8 mouse cellular contexts compared by ENCODE assay signal in the genomic region with DNA sequence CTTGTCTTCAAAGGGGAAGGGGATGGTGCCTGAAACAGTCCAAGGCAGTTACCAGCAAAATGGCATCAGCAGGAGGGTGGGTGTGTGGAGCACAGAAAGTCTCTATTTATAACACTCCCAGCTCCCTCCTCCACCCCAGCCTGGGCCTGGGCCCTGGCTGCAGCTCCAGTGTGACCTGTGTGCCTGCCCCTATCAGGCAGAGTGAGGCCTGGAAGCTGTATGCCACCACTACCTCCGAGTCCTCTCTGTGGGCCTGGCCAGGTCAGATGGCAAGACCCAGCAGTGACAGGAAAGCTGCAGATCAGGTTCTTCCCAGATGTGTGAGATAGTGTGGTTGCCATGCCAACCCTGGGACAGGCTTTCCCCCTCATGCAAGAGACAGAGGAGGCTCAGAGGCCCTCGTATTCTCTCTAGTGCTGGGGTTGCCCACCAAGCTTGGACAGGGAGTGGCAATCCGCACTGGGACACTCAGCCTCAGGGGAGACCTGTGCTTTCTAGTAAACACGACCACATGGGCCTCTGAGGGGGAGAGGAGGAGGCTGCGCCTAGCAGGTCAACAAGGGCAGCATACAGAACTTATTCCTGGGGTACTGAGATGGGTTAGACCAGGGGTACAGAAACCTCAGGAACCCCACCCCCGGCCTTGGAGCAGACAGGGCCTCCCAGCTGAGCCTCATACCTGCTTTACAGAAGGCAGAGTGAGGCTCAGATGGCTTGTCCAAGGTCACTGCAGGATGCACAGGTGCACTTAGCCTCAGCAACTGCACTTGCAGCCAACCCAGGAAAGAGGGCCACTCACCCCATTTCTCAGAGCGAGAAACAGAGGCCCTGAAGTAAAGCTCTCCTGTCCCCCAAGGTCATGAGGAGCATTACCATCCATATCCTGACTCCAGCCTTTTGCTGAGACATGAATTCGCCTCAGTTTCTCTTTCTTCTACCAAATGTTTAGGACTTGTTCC. TPM values are rescaled to one million over a fixed set of nuclear protein-coding genes. Genes with fewer than 3 reads are reported as not detected.
DNase-seq lines count a peak whose midpoint lies in the region; ATAC-seq lines count a peak whose summit lies in the region.

No protein-coding gene starts in this region.

- in situ Hi-C loops in ES-E14 (cut with MboI; ENCODE audit: low sequenced_read_pairs in 2 of 2, unreplicated experiment in 2 of 2) = no loop called here

- H3K4me3 ChIP-seq in kidney, embryonic 16.5 days (ENCODE audit: low read length) = peak overlapping the region; percentile 62
- peak overlapping the region; percentile 82 to 88 for H3K4me3 ChIP-seq in ES-E14 (ENCODE audit: insufficient read depth in 1 of 2, low read depth in 1 of 2, low read length in 2 of 2, poor library complexity in 1 of 2, severe bottlenecking in 1 of 2)
- peak overlapping the region; percentile 75 for H3K4me3 ChIP-seq in embryonic facial prominence, embryonic 11.5 days (ENCODE audit: low read depth, low read length)
- H3K4me3 ChIP-seq in hindbrain, embryonic 12.5 days = peak overlapping the region; percentile 51
- peak overlapping the region; percentile 60 for H3K4me3 ChIP-seq in midbrain, embryonic 12.5 days

- H3K4me2 ChIP-seq in kidney, embryonic 16.5 days (replicated peaks; ENCODE audit: low read depth, low read length) = peak overlapping the region; percentile 88
- peak overlapping the region; percentile 87 for H3K4me2 ChIP-seq in embryonic facial prominence, embryonic 11.5 days (ENCODE audit: low read depth, low read length)
- peak overlapping the region; percentile 78 for H3K4me2 ChIP-seq in hindbrain, embryonic 12.5 days (replicated peaks)
- peak overlapping the region; percentile 93 for H3K4me2 ChIP-seq in midbrain, embryonic 12.5 days (replicated peaks)

- WGBS in kidney, embryonic 16.5 days = 38% methylated on average over 8 of the region's 8 CpGs
- WGBS in embryonic facial prominence, embryonic 11.5 days = 50% methylated on average over 8 of the region's 8 CpGs
- 54% methylated on average over 8 of the region's 8 CpGs for WGBS in hindbrain, embryonic 12.5 days
- 63% methylated on average over 8 of the region's 8 CpGs for WGBS in midbrain, embryonic 12.5 days

- no peaks in the 10 kb centered on the region for H3K27me3 ChIP-seq in kidney, embryonic 16.5 days (ENCODE audit: insufficient read depth, low read length)
- H3K27me3 ChIP-seq in embryonic facial prominence, embryonic 11.5 days (ENCODE audit: control insufficient read depth, insufficient read depth, low read length) = no peaks in the 10 kb centered on the region
- H3K27me3 ChIP-seq in hindbrain, embryonic 12.5 days = no peaks in the 10 kb centered on the region
- no peaks in the 10 kb centered on the region for H3K27me3 ChIP-seq in midbrain, embryonic 12.5 days

- no peaks in the 10 kb centered on the region for H3K9me3 ChIP-seq in kidney, embryonic 16.5 days (ENCODE audit: low read length)
- no peaks in the 10 kb centered on the region for H3K9me3 ChIP-seq in ES-E14 (ENCODE audit: control insufficient read depth, insufficient read depth, low read depth, low read length)
- no peaks in the 10 kb centered on the region for H3K9me3 ChIP-seq in embryonic facial prominence, embryonic 11.5 days (replicated peaks; ENCODE audit: control insufficient read depth, low read length)
- no peaks in the 10 kb centered on the region for H3K9me3 ChIP-seq in hindbrain, embryonic 12.5 days (replicated peaks)
- no peaks in the 10 kb centered on the region for H3K9me3 ChIP-seq in midbrain, embryonic 12.5 days

- 0 out of 2 replicates have a peak, but pooled peaks have one; percentile 7 for ATAC-seq in kidney, embryonic 16.5 days (ENCODE audit: low FRiP score, low TSS enrichment)
- ATAC-seq in embryonic facial prominence, embryonic 11.5 days (replicated peaks; ENCODE audit: insufficient number of reproducible peaks, low FRiP score, low TSS enrichment, low read depth) = no peak
- ATAC-seq in hindbrain, embryonic 12.5 days (ENCODE audit: low FRiP score) = no peak
- ATAC-seq in midbrain, embryonic 12.5 days (ENCODE audit: low FRiP score, low read depth) = no peak

- peaks cover 10% of the 10 kb centered on the region; the same call in 1 of the 2 replicates for H3K36me3 ChIP-seq in kidney, embryonic 16.5 days (ENCODE audit: insufficient read depth, low read length)
- peaks cover 5% of the 10 kb centered on the region; the same call in 1 of the 2 replicates for H3K36me3 ChIP-seq in ES-E14 (ENCODE audit: control insufficient read depth, insufficient read depth, low read length, poor library complexity, severe bottlenecking)
- no peaks in the 10 kb centered on the region for H3K36me3 ChIP-seq in embryonic facial prominence, embryonic 11.5 days (replicated peaks; ENCODE audit: control insufficient read depth, insufficient read depth, low read depth, low read length)
- H3K36me3 ChIP-seq in hindbrain, embryonic 12.5 days = peaks cover 19% of the 10 kb centered on the region
- H3K36me3 ChIP-seq in midbrain, embryonic 12.5 days = peaks cover 23% of the 10 kb centered on the region

- peak overlapping the region; percentile 57 for H3K27ac ChIP-seq in kidney, embryonic 16.5 days (ENCODE audit: low read length)
- H3K27ac ChIP-seq in ES-E14 (ENCODE audit: insufficient read depth, low read depth, low read length, poor library complexity, severe bottlenecking) = no peak overlapping the region
- H3K27ac ChIP-seq in embryonic facial prominence, embryonic 11.5 days (replicated peaks; ENCODE audit: low read depth, low read length) = no peak overlapping the region
- no peak overlapping the region for H3K27ac ChIP-seq in hindbrain, embryonic 12.5 days
- H3K27ac ChIP-seq in midbrain, embryonic 12.5 days (replicated peaks) = peak overlapping the region; percentile 30; the same call in 1 of the 2 replicates

- peak overlapping the region; percentile 71 for H3K9ac ChIP-seq in kidney, embryonic 16.5 days (replicated peaks; ENCODE audit: low read length)
- H3K9ac ChIP-seq in ES-E14 (ENCODE audit: insufficient read depth, low read depth, low read length, poor library complexity, severe bottlenecking) = peak overlapping the region; percentile 83
- H3K9ac ChIP-seq in embryonic facial prominence, embryonic 11.5 days (replicated peaks; ENCODE audit: low read length) = peak overlapping the region; percentile 18
- peak overlapping the region; percentile 80 for H3K9ac ChIP-seq in hindbrain, embryonic 12.5 days
- H3K9ac ChIP-seq in midbrain, embryonic 12.5 days (replicated peaks) = peak overlapping the region; percentile 80

- no peak for DNase-seq in kidney, adult 9 months
- no peak for DNase-seq in ES-E14 (ENCODE audit: low read depth, low spot score)
- peak; percentile 38 for DNase-seq in embryonic facial prominence, embryonic 11.5 days (ENCODE audit: low spot score)
- no peak for DNase-seq in retina, postnatal 1 day
- no peak for DNase-seq in gastrocnemius, postnatal 10 days

- peaks cover 19% of the 10 kb centered on the region for H3K4me1 ChIP-seq in kidney, embryonic 16.5 days (ENCODE audit: insufficient read depth, low read length)
- H3K4me1 ChIP-seq in ES-E14 (ENCODE audit: control insufficient read depth in 2 of 2, insufficient read depth in 2 of 2, low read length in 2 of 2, poor library complexity in 1 of 2) = peaks cover 0 to 18% of the 10 kb centered on the region in 2 experiments; a peak in 2 of 4 replicates
- peaks cover 10% of the 10 kb centered on the region; the same call in 1 of the 2 replicates for H3K4me1 ChIP-seq in embryonic facial prominence, embryonic 11.5 days (ENCODE audit: control insufficient read depth, insufficient read depth, low read length)
- H3K4me1 ChIP-seq in hindbrain, embryonic 12.5 days = peaks cover 28% of the 10 kb centered on the region
- H3K4me1 ChIP-seq in midbrain, embryonic 12.5 days = peaks cover 16% of the 10 kb centered on the region

RNA-seq across cellular contexts. Expression of gene Sh3glb2, which starts 1.3 kb away (rescaled TPM):
- polyA plus RNA-seq in kidney, embryonic 16.5 days (2015; fragmentation: Nextera tagmentation; extraction: Ambion mirVana) = 100 and 102 TPM in 2 replicates
- 64.8 and 90.3 TPM in 2 replicates for total RNA-seq in ES-E14 (2012; rRNA removed)
- 41.6 and 50.0 TPM in 2 replicates for polyA plus RNA-seq in embryonic facial prominence, embryonic 11.5 days (2014; fragmentation: Nextera tagmentation; extraction: Ambion mirVana)
- 113 and 116 TPM in 2 replicates for polyA plus RNA-seq in hindbrain, embryonic 12.5 days (2016; fragmentation: Nextera tagmentation; extraction: Ambion mirVana)
- polyA plus RNA-seq in midbrain, embryonic 12.5 days (2016; fragmentation: Nextera tagmentation; extraction: Ambion mirVana) = 101 and 102 TPM in 2 replicates
- 10 to 100 TPM; 32.2 to 37.9 TPM for total RNA-seq in gastrocnemius, postnatal 10 days (2021)

RNA-seq across cellular contexts. Expression of gene Miga2, which starts 6.2 kb away (rescaled TPM):
- 32.0 and 34.9 TPM in 2 replicates for polyA plus RNA-seq in kidney, embryonic 16.5 days (2015; fragmentation: Nextera tagmentation; extraction: Ambion mirVana)
- total RNA-seq in ES-E14 (2012; rRNA removed) = 46.0 and 57.4 TPM in 2 replicates
- 15.6 and 18.0 TPM in 2 replicates for polyA plus RNA-seq in embryonic facial prominence, embryonic 11.5 days (2014; fragmentation: Nextera tagmentation; extraction: Ambion mirVana)
- polyA plus RNA-seq in hindbrain, embryonic 12.5 days (2016; fragmentation: Nextera tagmentation; extraction: Ambion mirVana) = 29.3 and 30.7 TPM in 2 replicates
- polyA plus RNA-seq in midbrain, embryonic 12.5 days (2016; fragmentation: Nextera tagmentation; extraction: Ambion mirVana) = 28.8 and 30.4 TPM in 2 replicates
- 10 to 100 TPM; 19.4 to 31.1 TPM for total RNA-seq in gastrocnemius, postnatal 10 days (2021)

RNA-seq across cellular contexts. Expression of gene Dolpp1, which starts 34.2 kb away (rescaled TPM):
- polyA plus RNA-seq in kidney, embryonic 16.5 days (2015; fragmentation: Nextera tagmentation; extraction: Ambion mirVana) = 44.2 and 46.8 TPM in 2 replicates
- 55.6 and 87.0 TPM in 2 replicates for total RNA-seq in ES-E14 (2012; rRNA removed)
- 29.1 and 33.4 TPM in 2 replicates for polyA plus RNA-seq in embryonic facial prominence, embryonic 11.5 days (2014; fragmentation: Nextera tagmentation; extraction: Ambion mirVana)
- polyA plus RNA-seq in hindbrain, embryonic 12.5 days (2016; fragmentation: Nextera tagmentation; extraction: Ambion mirVana) = 46.9 and 50.2 TPM in 2 replicates
- polyA plus RNA-seq in midbrain, embryonic 12.5 days (2016; fragmentation: Nextera tagmentation; extraction: Ambion mirVana) = 51.2 and 52.3 TPM in 2 replicates
- 10 to 100 TPM; 10.9 to 14.3 TPM for total RNA-seq in gastrocnemius, postnatal 10 days (2021)

RNA-seq across cellular contexts. Expression of gene Crat, which starts 57.8 kb away (rescaled TPM):
- polyA plus RNA-seq in kidney, embryonic 16.5 days (2015; fragmentation: Nextera tagmentation; extraction: Ambion mirVana) = 40.9 and 44.2 TPM in 2 replicates
- 5.3 and 5.8 TPM in 2 replicates for total RNA-seq in ES-E14 (2012; rRNA removed)
- 24.0 and 29.6 TPM in 2 replicates for polyA plus RNA-seq in embryonic facial prominence, embryonic 11.5 days (2014; fragmentation: Nextera tagmentation; extraction: Ambion mirVana)
- polyA plus RNA-seq in hindbrain, embryonic 12.5 days (2016; fragmentation: Nextera tagmentation; extraction: Ambion mirVana) = 23.9 and 26.8 TPM in 2 replicates
- 20.4 and 22.6 TPM in 2 replicates for polyA plus RNA-seq in midbrain, embryonic 12.5 days (2016; fragmentation: Nextera tagmentation; extraction: Ambion mirVana)
- 100 to 1,000 TPM; 228 to 262 TPM for total RNA-seq in gastrocnemius, postnatal 10 days (2021)

RNA-seq across cellular contexts. Expression of gene Ptpa, which starts 58.0 kb away (rescaled TPM):
- polyA plus RNA-seq in kidney, embryonic 16.5 days (2015; fragmentation: Nextera tagmentation; extraction: Ambion mirVana) = 184 and 191 TPM in 2 replicates
- 97.9 and 103 TPM in 2 replicates for total RNA-seq in ES-E14 (2012; rRNA removed)
- polyA plus RNA-seq in embryonic facial prominence, embryonic 11.5 days (2014; fragmentation: Nextera tagmentation; extraction: Ambion mirVana) = 53.7 and 62.4 TPM in 2 replicates
- polyA plus RNA-seq in hindbrain, embryonic 12.5 days (2016; fragmentation: Nextera tagmentation; extraction: Ambion mirVana) = 133 and 134 TPM in 2 replicates
- polyA plus RNA-seq in midbrain, embryonic 12.5 days (2016; fragmentation: Nextera tagmentation; extraction: Ambion mirVana) = 128 and 129 TPM in 2 replicates
- 100 to 1,000 TPM in 1 of 2 experiments, 10 to 100 TPM in 1; 95.1 to 101 TPM for total RNA-seq in gastrocnemius, postnatal 10 days (2021)

Comparison
In these comparisons a context has a peak if more than half of its experiments do, and no peak if none do; other contexts are left out.
1. H3K27ac ChIP-seq: peak in kidney, embryonic 16.5 days (single experiment) and midbrain, embryonic 12.5 days (single experiment); none in ES-E14 (single experiment), embryonic facial prominence, embryonic 11.5 days (single experiment) and hindbrain, embryonic 12.5 days (single experiment).
2. H3K9ac ChIP-seq: peak in every context shown above with its lines; median percentile 83 in ES-E14; 80 in hindbrain, embryonic 12.5 days; 80 in midbrain, embryonic 12.5 days; 71 in kidney, embryonic 16.5 days; 18 in embryonic facial prominence, embryonic 11.5 days.
3. Peak in every context shown above with its lines, with median percentiles within 50 percentile points of each other: H3K4me2 ChIP-seq and H3K4me3 ChIP-seq.